Mouse (Mus musculus): ENCODE measurements around the gene Spag6. TPM values are rescaled to one million over a fixed set of nuclear protein-coding genes. Genes with fewer than 3 reads are reported as not detected.

Gene Spag6
- polyA plus RNA-seq, 1 experiment from 2014 or later, result 0.16 TPM

- peaks cover 15% of the 10 kb centered on the region for H3K4me1 ChIP-seq
- H3K4me3 ChIP-seq, result no peak overlapping the region
- no peak overlapping the region for H3K4me2 ChIP-seq
- ATAC-seq (ENCODE audit: borderline replicate concordance, extremely low read depth, low FRiP score, low TSS enrichment), result no peak
- no peaks in the 10 kb centered on the region for H3K9me3 ChIP-seq
- WGBS, result 1% methylated on average over 11 of the region's 11 CpGs
- H3K27me3 ChIP-seq, result peaks cover 75% of the 10 kb centered on the region
- H3K27ac ChIP-seq, result no peak overlapping the region
- no peaks in the 10 kb centered on the region for H3K36me3 ChIP-seq
- no peak overlapping the region for H3K9ac ChIP-seq
Measured at GRCm38 (mm10) chr2:18699401-18699990, 5.7 kb downstream of the Spag6 start.

GRCm38 (mm10) chr2:18710356-18710755 lies 16.5 kb downstream of the Spag6 start:
- Histone ChIP-seq H3K27me3 (peaks cover 3% of the 10 kb centered on the region; the same call in 1 of the 2 replicates), H3K9ac (no peak overlapping the region), H3K27ac (no peak overlapping the region)

GRCm38 (mm10) chr2:18713071-18713470 lies 19.2 kb downstream of the Spag6 start:
- Histone ChIP-seq H3K27me3 (no peaks in the 10 kb centered on the region), H3K4me1 (no peaks in the 10 kb centered on the region), H3K9me3 (no peaks in the 10 kb centered on the region), H3K27ac (no peak overlapping the region), H3K4me3 (no peak overlapping the region), H3K9ac (no peak overlapping the region), H3K4me2 (no peak overlapping the region), H3K36me3 (no peaks in the 10 kb centered on the region)
- ATAC-seq (ENCODE audit: borderline replicate concordance, extremely low read depth, low FRiP score, low TSS enrichment), result no peak
- 65% methylated on average over 2 of the region's 2 CpGs for WGBS

More at GRCm38 (mm10) chr2:18710356-18710755, 16.5 kb downstream of the Spag6 start:
- Histone ChIP-seq H3K9me3 (no peaks in the 10 kb centered on the region), H3K4me3 (no peak overlapping the region), H3K4me2 (no peak overlapping the region), H3K36me3 (no peaks in the 10 kb centered on the region), H3K4me1 (no peaks in the 10 kb centered on the region)
- ATAC-seq (ENCODE audit: borderline replicate concordance, extremely low read depth, low FRiP score, low TSS enrichment), result no peak
- 44% methylated on average over 3 of the region's 3 CpGs for WGBS

GRCm38 (mm10) chr2:18714337-18714736 lies 20.5 kb downstream of the Spag6 start:
- Histone ChIP-seq H3K36me3 (no peaks in the 10 kb centered on the region), H3K27ac (no peak overlapping the region), H3K4me1 (no peaks in the 10 kb centered on the region), H3K9ac (no peak overlapping the region), H3K4me2 (no peak overlapping the region), H3K27me3 (no peaks in the 10 kb centered on the region), H3K9me3 (no peaks in the 10 kb centered on the region), H3K4me3 (no peak overlapping the region)
- 72% methylated on average over 3 of the region's 3 CpGs for WGBS
- no peak for ATAC-seq (ENCODE audit: borderline replicate concordance, extremely low read depth, low FRiP score, low TSS enrichment)

- Histone ChIP-seq H3K36me3 (no peaks in the 10 kb centered on the region), H3K4me3 (no peak overlapping the region)
- ATAC-seq (ENCODE audit: borderline replicate concordance, extremely low read depth, low FRiP score, low TSS enrichment), result no peak
Measured at GRCm38 (mm10) chr2:18718521-18718920, 24.7 kb downstream of the Spag6 start.

GRCm38 (mm10) chr2:18722208-18722830 lies 28.5 kb downstream of the Spag6 start:
- no peaks in the 10 kb centered on the region for H3K4me1 ChIP-seq
- H3K27ac ChIP-seq, result no peak overlapping the region
- no peak overlapping the region for H3K4me3 ChIP-seq
- H3K27me3 ChIP-seq, result no peaks in the 10 kb centered on the region
- 56% methylated on average over 3 of the region's 3 CpGs for WGBS
- no peak for ATAC-seq (ENCODE audit: borderline replicate concordance, extremely low read depth, low FRiP score, low TSS enrichment)
- no peak overlapping the region for H3K4me2 ChIP-seq
- H3K9me3 ChIP-seq, result no peaks in the 10 kb centered on the region
- no peaks in the 10 kb centered on the region for H3K36me3 ChIP-seq
- H3K9ac ChIP-seq, result no peak overlapping the region

More at GRCm38 (mm10) chr2:18718521-18718920, 24.7 kb downstream of the Spag6 start:
- H3K4me1 ChIP-seq, result no peaks in the 10 kb centered on the region
- H3K9me3 ChIP-seq, result no peaks in the 10 kb centered on the region
- no peaks in the 10 kb centered on the region for H3K27me3 ChIP-seq
- no peak overlapping the region for H3K4me2 ChIP-seq
- no peak overlapping the region for H3K9ac ChIP-seq
- H3K27ac ChIP-seq, result no peak overlapping the region
- WGBS, result 73% methylated on average over 4 of the region's 4 CpGs

GRCm38 (mm10) chr2:18724462-18724861 lies 30.6 kb downstream of the Spag6 start:
- Histone ChIP-seq H3K4me2 (no peak overlapping the region), H3K36me3 (no peaks in the 10 kb centered on the region), H3K27ac (no peak overlapping the region), H3K4me3 (no peak overlapping the region), H3K9me3 (no peaks in the 10 kb centered on the region), H3K4me1 (no peaks in the 10 kb centered on the region), H3K27me3 (no peaks in the 10 kb centered on the region), H3K9ac (no peak overlapping the region)
- ATAC-seq (ENCODE audit: borderline replicate concordance, extremely low read depth, low FRiP score, low TSS enrichment), result no peak
- 83% methylated on average over 1 of the region's 1 CpGs for WGBS

GRCm38 (mm10) chr2:18725880-18726279 lies 32.0 kb downstream of the Spag6 start:
- Histone ChIP-seq H3K4me1 (no peaks in the 10 kb centered on the region), H3K27me3 (no peaks in the 10 kb centered on the region), H3K4me2 (no peak overlapping the region), H3K36me3 (no peaks in the 10 kb centered on the region), H3K27ac (no peak overlapping the region), H3K9me3 (no peaks in the 10 kb centered on the region), H3K9ac (no peak overlapping the region), H3K4me3 (no peak overlapping the region)
- 60% methylated on average over 4 of the region's 4 CpGs for WGBS
- ATAC-seq (ENCODE audit: borderline replicate concordance, extremely low read depth, low FRiP score, low TSS enrichment), result no peak

- Histone ChIP-seq H3K36me3 (no peaks in the 10 kb centered on the region), H3K27me3 (no peaks in the 10 kb centered on the region), H3K9ac (no peak overlapping the region), H3K4me2 (no peak overlapping the region), H3K9me3 (no peaks in the 10 kb centered on the region), H3K4me3 (no peak overlapping the region), H3K4me1 (no peaks in the 10 kb centered on the region), H3K27ac (no peak overlapping the region)
- WGBS, result 40% methylated on average over 9 of the region's 9 CpGs
- ATAC-seq (ENCODE audit: borderline replicate concordance, extremely low read depth, low FRiP score, low TSS enrichment), result no peak
Measured at GRCm38 (mm10) chr2:18731718-18732117, 37.9 kb downstream of the Spag6 start.

- Histone ChIP-seq H3K9me3 (no peaks in the 10 kb centered on the region), H3K27ac (no peak overlapping the region), H3K4me3 (no peak overlapping the region), H3K4me2 (no peak overlapping the region), H3K4me1 (no peaks in the 10 kb centered on the region), H3K9ac (no peak overlapping the region), H3K27me3 (no peaks in the 10 kb centered on the region), H3K36me3 (no peaks in the 10 kb centered on the region)
- ATAC-seq (ENCODE audit: borderline replicate concordance, extremely low read depth, low FRiP score, low TSS enrichment), result no peak
- WGBS, result 41% methylated on average over 5 of the region's 5 CpGs
Measured at GRCm38 (mm10) chr2:18734394-18735127, 40.7 kb downstream of the Spag6 start.

- H3K4me1 ChIP-seq, result no peaks in the 10 kb centered on the region
- 59% methylated on average over 8 of the region's 8 CpGs for WGBS
- H3K9ac ChIP-seq, result no peak overlapping the region
- H3K27me3 ChIP-seq, result no peaks in the 10 kb centered on the region
- H3K27ac ChIP-seq, result no peak overlapping the region
- H3K36me3 ChIP-seq, result no peaks in the 10 kb centered on the region
- ATAC-seq (ENCODE audit: borderline replicate concordance, extremely low read depth, low FRiP score, low TSS enrichment), result no peak
- H3K4me3 ChIP-seq, result no peak overlapping the region
- no peaks in the 10 kb centered on the region for H3K9me3 ChIP-seq
- H3K4me2 ChIP-seq, result no peak overlapping the region
Measured at GRCm38 (mm10) chr2:18737040-18737439, 43.2 kb downstream of the Spag6 start.

GRCm38 (mm10) chr2:18739216-18739615 lies 45.4 kb downstream of the Spag6 start:
- Histone ChIP-seq H3K4me3 (no peak overlapping the region), H3K36me3 (no peaks in the 10 kb centered on the region)
- WGBS, result 43% methylated on average over 2 of the region's 2 CpGs

More at GRCm38 (mm10) chr2:18739216-18739615, 45.4 kb downstream of the Spag6 start:
- Histone ChIP-seq H3K9ac (no peak overlapping the region), H3K27ac (no peak overlapping the region), H3K9me3 (no peaks in the 10 kb centered on the region), H3K4me2 (no peak overlapping the region), H3K27me3 (no peaks in the 10 kb centered on the region), H3K4me1 (no peaks in the 10 kb centered on the region)
- no peak for ATAC-seq (ENCODE audit: borderline replicate concordance, extremely low read depth, low FRiP score, low TSS enrichment)

Measured in lung, embryonic 15.5 days (tissue).